Mouse (Mus musculus) bone marrow, adult 2 months (tissue): ENCODE measurements around the gene Tma7.

Experiments
- CTCF ChIP-seq: fragments of 200-500 bp; IDR thresholded peaks from 2 replicates; pipeline ENCODE4 v1.5.1; 2011; ENCODE audit warnings: low read length, control low read depth; ENCODE audit not compliant: control insufficient read depth, insufficient read depth
- POLR2A ChIP-seq: fragments of 200-500 bp; IDR thresholded peaks from 2 replicates; pipeline ENCODE4 v1.6.1; 2011; ENCODE audit warnings: low read depth, mild to moderate bottlenecking, control low read depth, low read length, borderline replicate concordance; ENCODE audit not compliant: control insufficient read depth

DNA sequence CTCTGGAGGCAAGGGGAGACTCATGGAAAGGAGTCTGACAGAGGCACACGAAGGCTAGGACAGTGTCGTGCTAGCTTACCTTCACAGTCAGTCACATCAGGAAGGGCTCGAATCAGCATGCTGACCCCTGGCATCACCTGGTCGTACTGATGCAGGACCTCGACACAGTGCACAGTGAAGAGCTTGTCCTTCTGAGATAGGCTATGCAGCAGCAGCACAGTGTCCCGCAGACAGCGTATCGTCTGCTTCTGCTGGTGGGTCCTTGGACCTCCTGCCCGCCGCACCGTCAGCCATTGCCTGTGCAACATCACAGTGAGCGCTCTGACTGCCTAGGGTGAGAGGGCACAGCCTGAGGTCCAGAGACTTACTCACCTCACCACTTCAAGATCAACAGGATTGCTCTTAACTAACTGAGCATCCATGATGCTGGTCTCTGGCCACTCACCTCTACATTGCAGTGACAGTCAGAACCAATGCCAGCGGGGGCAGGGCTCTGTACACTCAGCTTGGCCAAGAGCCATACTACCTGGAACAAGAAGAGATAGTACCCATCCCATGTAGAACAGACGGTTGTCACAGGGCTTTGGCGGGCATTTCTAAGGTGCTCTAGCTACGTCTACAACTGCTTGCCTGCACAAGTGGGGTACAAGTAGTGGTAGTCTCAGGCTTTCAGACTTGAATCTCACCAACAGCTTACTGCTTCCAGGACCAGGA, 22.0 kb downstream of the Tma7 start:
- TF ChIP-seq CTCF (no peak), POLR2A (peak; percentile 16; the same call in 1 of the 2 replicates)
